Mouse (Mus musculus) MEL (cell line): Measurements from ENCODE around the gene Ppm1f. TPM values are rescaled to one million over a fixed set of nuclear protein-coding genes. Genes with fewer than 3 reads are reported as not detected.

ENCODE experiments used
- DNase-seq: peaks from one replicate; pipeline ENCODE4 v3.0.0; 2011; ENCODE audit warnings: low read depth, low spot score
- H3K27ac ChIP-seq: 2 replicates; pipeline ENCODE4 v1.5.1; 2012; ENCODE audit warnings: low read depth, mild to moderate bottlenecking, control low read depth, low read length, moderate library complexity; ENCODE audit not compliant: control insufficient read depth
- H3K27me3 ChIP-seq, 2 experiments: fragments of 150-350 bp in 1 of 2; sonication (generic) in 1 of 2; 2 replicates each; pipeline ENCODE4 v1.6.1; 2012; ENCODE audit warnings: low read length in 2 of 2, mild to moderate bottlenecking in 2 of 2, improper control_type of control experiment in 1 of 2, moderate library complexity in 1 of 2; ENCODE audit not compliant: insufficient read depth in 2 of 2, control insufficient read depth in 1 of 2
- H3K36me3 ChIP-seq, 2 experiments: 2 replicates each; pipeline ENCODE4 v1.6.1; 2012 to 2014; ENCODE audit warnings: low read length in 2 of 2, improper control_type of control experiment in 1 of 2, inconsistent platforms in 1 of 2, mild to moderate bottlenecking in 1 of 2; ENCODE audit not compliant: insufficient read depth in 2 of 2, control insufficient read depth in 1 of 2
- H3K4me1 ChIP-seq, 2 experiments: fragments of 150-350 bp in 1 of 2; sonication (generic) in 1 of 2; 2 replicates each; pipeline ENCODE4 v1.6.1; 2012; ENCODE audit warnings: low read length in 2 of 2, improper control_type of control experiment in 1 of 2, mild to moderate bottlenecking in 1 of 2; ENCODE audit not compliant: insufficient read depth in 2 of 2, control insufficient read depth in 1 of 2
- H3K4me3 ChIP-seq, 2 experiments: fragments of 150-350 bp in 1 of 2; sonication (generic) in 1 of 2; 2 replicates each; pipeline ENCODE4 v1.5.1; 2012; ENCODE audit warnings: low read depth in 2 of 2, low read length in 2 of 2, mild to moderate bottlenecking in 2 of 2, moderate library complexity in 2 of 2, control low read depth in 1 of 2, improper control_type of control experiment in 1 of 2; ENCODE audit not compliant: control insufficient read depth in 1 of 2, insufficient read depth in 1 of 2
- H3K79me2 ChIP-seq: 2 replicates; pipeline ENCODE4 v1.6.1; 2012; ENCODE audit warnings: mild to moderate bottlenecking, low read length, moderate library complexity; ENCODE audit not compliant: control insufficient read depth, poor library complexity, insufficient read depth
- H3K9ac ChIP-seq: 2 replicates; pipeline ENCODE4 v1.6.1; 2012; ENCODE audit warnings: low read depth, mild to moderate bottlenecking, control low read depth, low read length, moderate library complexity; ENCODE audit not compliant: control insufficient read depth, poor library complexity, severe bottlenecking
- H3K9me3 ChIP-seq: fragments of 150-350 bp; sonication (generic); replicated peaks from 2 replicates; pipeline ENCODE4 v1.6.1; 2012; ENCODE audit warnings: mild to moderate bottlenecking, low read length, improper control_type of control experiment, moderate library complexity; ENCODE audit not compliant: insufficient read depth
- BHLHE40 ChIP-seq: IDR thresholded peaks from 2 replicates; pipeline ENCODE4 v1.6.1; 2012; ENCODE audit warnings: low read depth, mild to moderate bottlenecking, inconsistent platforms, low read length, improper control_type of control experiment, borderline replicate concordance
- CHD1 ChIP-seq: IDR thresholded peaks from 2 replicates; pipeline ENCODE4 v1.6.1; 2012; ENCODE audit warnings: low read depth, mild to moderate bottlenecking, inconsistent platforms, low read length, improper control_type of control experiment
- CHD2 ChIP-seq: IDR thresholded peaks from 2 replicates; pipeline ENCODE4 v1.6.1; 2011; ENCODE audit warnings: low read length, improper control_type of control experiment
- CTCF ChIP-seq, 3 experiments: IDR thresholded peaks in 2 of 3; conservative IDR thresholded peaks in 1 of 3; 2 replicates each; pipeline ENCODE4 v1.5.1; 2011 to 2012; ENCODE audit warnings: low read length in 3 of 3, low read depth in 2 of 3, mild to moderate bottlenecking in 2 of 3, improper control_type of control experiment in 1 of 3, inconsistent platforms in 1 of 3, mixed read lengths in 1 of 3, moderate library complexity in 1 of 3; ENCODE audit not compliant: control insufficient read depth in 1 of 3, insufficient read depth in 1 of 3, poor library complexity in 1 of 3, severe bottlenecking in 1 of 3
- E2F4 ChIP-seq: IDR thresholded peaks from 2 replicates; pipeline ENCODE4 v1.6.1; 2011; ENCODE audit warnings: low read depth, low read length, improper control_type of control experiment, borderline replicate concordance
- ETS1 ChIP-seq: IDR thresholded peaks from 2 replicates; pipeline ENCODE4 v1.6.1; 2012; ENCODE audit warnings: low read depth, mild to moderate bottlenecking, inconsistent platforms, low read length, improper control_type of control experiment, moderate library complexity
- MAZ ChIP-seq: IDR thresholded peaks from 2 replicates; pipeline ENCODE4 v1.6.1; 2012; ENCODE audit warnings: low read depth, mild to moderate bottlenecking, inconsistent platforms, low read length, improper control_type of control experiment
- MXI1 ChIP-seq: IDR thresholded peaks from 2 replicates; pipeline ENCODE4 v1.6.1; 2011; ENCODE audit warnings: mild to moderate bottlenecking, low read depth, low read length, improper control_type of control experiment
- MYC ChIP-seq: IDR thresholded peaks from 2 replicates; pipeline ENCODE4 v1.6.1; 2011; ENCODE audit warnings: low read depth, mild to moderate bottlenecking, low read length, improper control_type of control experiment, moderate library complexity
- NELFE ChIP-seq: IDR thresholded peaks from 2 replicates; pipeline ENCODE4 v1.6.1; 2011; ENCODE audit warnings: low read depth, low read length, improper control_type of control experiment
- NRF1 ChIP-seq: IDR thresholded peaks from 2 replicates; pipeline ENCODE4 v1.6.1; 2014; ENCODE audit warnings: low read depth, mild to moderate bottlenecking, inconsistent platforms, low read length, improper control_type of control experiment, moderate library complexity; ENCODE audit not compliant: poor library complexity, insufficient read depth, severe bottlenecking
- RAD21 ChIP-seq: IDR thresholded peaks from 2 replicates; pipeline ENCODE4 v1.6.1; 2011; ENCODE audit warnings: mild to moderate bottlenecking, low read depth, low read length, improper control_type of control experiment
- SMC3 ChIP-seq: IDR thresholded peaks from 2 replicates; pipeline ENCODE4 v1.6.1; 2011; ENCODE audit warnings: low read depth, low read length, improper control_type of control experiment
- TAL1 ChIP-seq: IDR thresholded peaks from 2 replicates; pipeline ENCODE4 v1.6.1; 2012; ENCODE audit warnings: mild to moderate bottlenecking, inconsistent platforms, low read length, moderate library complexity, mixed read lengths
- TBP ChIP-seq: IDR thresholded peaks from 2 replicates; pipeline ENCODE4 v1.8.0; 2011; ENCODE audit warnings: low read depth, low read length, improper control_type of control experiment
- TCF12 ChIP-seq: IDR thresholded peaks from 2 replicates; pipeline ENCODE4 v1.6.1; 2014; ENCODE audit warnings: low read depth, mild to moderate bottlenecking, inconsistent platforms, low read length, improper control_type of control experiment, moderate library complexity
- UBTF ChIP-seq: IDR thresholded peaks from 2 replicates; pipeline ENCODE4 v1.6.1; 2012; ENCODE audit warnings: low read depth, mild to moderate bottlenecking, inconsistent platforms, low read length, improper control_type of control experiment, moderate library complexity, borderline replicate concordance; ENCODE audit not compliant: insufficient read depth
- USF2 ChIP-seq, 2 experiments: IDR thresholded peaks; 2 replicates each; pipeline ENCODE4 v1.6.1; 2011 to 2012; ENCODE audit warnings: improper control_type of control experiment in 2 of 2, low read length in 2 of 2, borderline replicate concordance in 1 of 2, inconsistent platforms in 1 of 2, low read depth in 1 of 2, mild to moderate bottlenecking in 1 of 2; ENCODE audit not compliant: insufficient read depth in 1 of 2
- ZC3H11A ChIP-seq: IDR thresholded peaks from 2 replicates; pipeline ENCODE4 v1.6.1; 2012; ENCODE audit warnings: low read depth, mild to moderate bottlenecking, inconsistent platforms, low read length, improper control_type of control experiment
- ZNF384 ChIP-seq: IDR thresholded peaks from 2 replicates; pipeline ENCODE4 v1.6.1; 2012; ENCODE audit warnings: low read depth, mild to moderate bottlenecking, inconsistent platforms, low read length, improper control_type of control experiment
- polyA plus RNA-seq, 2 experiments: library from polyadenylated mRNA; stranded (reverse) in 1 of 2; unstranded in 1 of 2; fragments of >175 nt in 1 of 2; fragments of >200 nt in 1 of 2; gene quantifications; 2 replicates each; pipeline versions ENCODE4 v1.2.1 to v1.2.4; 2012; ENCODE audit warnings: low replicate concordance in 2 of 2, low read depth in 1 of 2; ENCODE audit not compliant: insufficient read length in 2 of 2, insufficient read depth in 1 of 2, missing spikeins in 1 of 2
- total RNA-seq: library from RNA; depleted of rRNA; stranded (reverse); fragments of 300-350 nt; gene quantifications from 2 replicates; pipeline ENCODE4 v1.2.3, GENCODE M21; 2012

Ppm1f gene
- total and polyA plus RNA-seq, 3 experiments, result 28.3 to 30.6 TPM; not detected in 1

GRCm38 (mm10) chr16:16896382-16897055 is at the start of gene Ppm1f (continued):
- no peak for TF ChIP-seq UBTF
- TF ChIP-seq TAL1, result no peak
- TF ChIP-seq RAD21, result peak; percentile 47

- DNase-seq, result peak; percentile 29
- no peaks in the 10 kb centered on the region for H3K9me3 ChIP-seq
- TF ChIP-seq CTCF (IDR thresholded peaks at IDR 0.05 in 2 of 3, conservative IDR thresholded peaks at IDR 0.05 in 1 of 3; ENCODE audit: control insufficient read depth in 1 of 3, insufficient read depth in 1 of 3, low read depth in 2 of 3, low read length in 3 of 3, poor library complexity in 1 of 3, severe bottlenecking in 1 of 3) (peak in 1 of 3 experiments; percentile 28; a peak in 2 of 6 replicates), MYC (no peak), E2F4 (no peak), CHD2 (no peak), MXI1 (no peak), TAL1 (no peak)
- no peaks in the 10 kb centered on the region for H3K27me3 ChIP-seq
- no peaks in the 10 kb centered on the region for H3K4me1 ChIP-seq
- no peaks in the 10 kb centered on the region for H3K36me3 ChIP-seq
- H3K27ac ChIP-seq, result no peak overlapping the region
- H3K4me3 ChIP-seq, result no peak overlapping the region
- no peak overlapping the region for H3K9ac ChIP-seq
- no peaks in the 10 kb centered on the region for H3K79me2 ChIP-seq
Observed at GRCm38 (mm10) chr16:16849196-16849595, 47.1 kb upstream of the Ppm1f start.

GRCm38 (mm10) chr16:16852411-16852810 is 43.9 kb upstream of the Ppm1f start:
- Histone ChIP-seq H3K9me3 (no peaks in the 10 kb centered on the region), H3K27ac (no peak overlapping the region), H3K27me3 (no peaks in the 10 kb centered on the region), H3K4me1 (no peaks in the 10 kb centered on the region; a peak in 1 of 4 replicates), H3K79me2 (no peaks in the 10 kb centered on the region), H3K4me3 (no peak overlapping the region), H3K36me3 (no peaks in the 10 kb centered on the region), H3K9ac (no peak overlapping the region)
- no peak for DNase-seq
- no peak for TF ChIP-seq MYC
- no peak for TF ChIP-seq MAZ

- Histone ChIP-seq H3K9me3 (no peaks in the 10 kb centered on the region), H3K9ac (peak overlapping the region; percentile 29; the same call in 1 of the 2 replicates), H3K79me2 (no peaks in the 10 kb centered on the region), H3K27ac (no peak overlapping the region), H3K4me3 (no peak overlapping the region), H3K27me3 (peaks cover 0 to 1% of the 10 kb centered on the region in 2 experiments; a peak in 1 of 4 replicates), H3K36me3 (no peaks in the 10 kb centered on the region), H3K4me1 (no peaks in the 10 kb centered on the region; a peak in 1 of 4 replicates)
- no peak for TF ChIP-seq BHLHE40
- TF ChIP-seq ETS1, result no peak
- TF ChIP-seq ZNF384, result no peak
- peak; percentile 60 to 83 (median 83) for TF ChIP-seq CTCF (IDR thresholded peaks at IDR 0.05 in 2 of 3, conservative IDR thresholded peaks at IDR 0.05 in 1 of 3; ENCODE audit: control insufficient read depth in 1 of 3, insufficient read depth in 1 of 3, low read depth in 2 of 3, low read length in 3 of 3, poor library complexity in 1 of 3, severe bottlenecking in 1 of 3)
- no peak for TF ChIP-seq CHD1
- peak; percentile 58 for TF ChIP-seq ZC3H11A
- TF ChIP-seq SMC3, result peak; percentile 77
- TF ChIP-seq NRF1, result no peak
- no peak for TF ChIP-seq MXI1
- peak; percentile 82 for TF ChIP-seq RAD21
- TF ChIP-seq TBP, result no peak
- no peak for TF ChIP-seq TCF12
- TF ChIP-seq NELFE, result no peak
- no peak for TF ChIP-seq E2F4
- no peak for TF ChIP-seq CHD2
- TF ChIP-seq USF2 (IDR thresholded peaks at IDR 0.05; ENCODE audit: borderline replicate concordance in 1 of 2, insufficient read depth in 1 of 2, low read depth in 1 of 2, low read length in 2 of 2), result no peak
- DNase-seq, result peak; percentile 77
Observed at GRCm38 (mm10) chr16:16854836-16855235, 41.4 kb upstream of the Ppm1f start.
